In genomic region chr4:135297931-135298546, GRCm38 (mm10) we compare ENCODE assay signal across 8 mouse cellular contexts. TPM values are rescaled to one million over a fixed set of nuclear protein-coding genes. Genes with fewer than 3 reads are reported as not detected.
DNase-seq lines count a peak whose midpoint lies in the region; ATAC-seq and TF ChIP-seq lines count a peak whose summit lies in the region.

No protein-coding gene starts in this region.

- WGBS in midbrain, embryonic 14.5 days = 60% methylated on average over 15 of the region's 15 CpGs
- WGBS in midbrain, embryonic 10.5 days = 72% methylated on average over 15 of the region's 15 CpGs
- WGBS in embryonic facial prominence, embryonic 12.5 days = 59% methylated on average over 15 of the region's 15 CpGs
- 58% methylated on average over 15 of the region's 15 CpGs for WGBS in heart, postnatal 0 days

- H3K27me3 ChIP-seq in midbrain, embryonic 14.5 days (ENCODE audit: control insufficient read depth, insufficient read depth, low read length) = no peaks in the 10 kb centered on the region
- H3K27me3 ChIP-seq in midbrain, embryonic 10.5 days (ENCODE audit: low read depth, poor library complexity, severe bottlenecking) = no peaks in the 10 kb centered on the region
- H3K27me3 ChIP-seq in embryonic facial prominence, embryonic 12.5 days = 0 out of 2 replicates have a peak, but pooled peaks cover 4% of the 10 kb centered on the region
- H3K27me3 ChIP-seq in heart, postnatal 0 days (ENCODE audit: control insufficient read depth, insufficient read depth, low read length) = no peaks in the 10 kb centered on the region
- H3K27me3 ChIP-seq in myocyte (ENCODE audit: control insufficient read depth, insufficient read depth, insufficient read length) = no peaks in the 10 kb centered on the region

- H3K4me1 ChIP-seq in midbrain, embryonic 14.5 days (ENCODE audit: control insufficient read depth, insufficient read depth, low read length) = no peaks in the 10 kb centered on the region
- H3K4me1 ChIP-seq in midbrain, embryonic 10.5 days = 0 out of 2 replicates have a peak, but pooled peaks cover 8% of the 10 kb centered on the region
- H3K4me1 ChIP-seq in embryonic facial prominence, embryonic 12.5 days = peaks cover 9% of the 10 kb centered on the region; the same call in 1 of the 2 replicates
- H3K4me1 ChIP-seq in heart, postnatal 0 days (ENCODE audit: control insufficient read depth, insufficient read depth) = peaks cover 10% of the 10 kb centered on the region

- TF ChIP-seq EP300 in heart, postnatal 0 days (IDR thresholded peaks at IDR 0.05; ENCODE audit: low read depth) = no peak

- DNase-seq in midbrain, embryonic 14.5 days = peak; percentile 68
- no peak for DNase-seq in midbrain, embryonic 10.5 days (ENCODE audit: low spot score)
- peak; percentile 58 for DNase-seq in heart, postnatal 0 days (ENCODE audit: low spot score)
- peak; percentile 65 to 73 for DNase-seq in left cerebral cortex, postnatal 14 days (ENCODE audit: low spot score in 2 of 2)
- DNase-seq in ovary, postnatal 10 days (ENCODE audit: low spot score) = no peak

- no peak overlapping the region for H3ac ChIP-seq in myocyte (ENCODE audit: control insufficient read depth, insufficient read length)

- TF ChIP-seq POLR2A in myocyte (IDR thresholded peaks at IDR 0.05; ENCODE audit: insufficient read length, low read depth) = peak; percentile 55

- H3K36me3 ChIP-seq in midbrain, embryonic 14.5 days (ENCODE audit: control insufficient read depth, insufficient read depth, low read length) = no peaks in the 10 kb centered on the region
- H3K36me3 ChIP-seq in midbrain, embryonic 10.5 days = no peaks in the 10 kb centered on the region
- H3K36me3 ChIP-seq in embryonic facial prominence, embryonic 12.5 days = no peaks in the 10 kb centered on the region
- H3K36me3 ChIP-seq in heart, postnatal 0 days (replicated peaks; ENCODE audit: control insufficient read depth, insufficient read depth, low read length) = no peaks in the 10 kb centered on the region
- no peaks in the 10 kb centered on the region for H3K36me3 ChIP-seq in myocyte (ENCODE audit: control insufficient read depth, insufficient read depth)

- H3K27ac ChIP-seq in midbrain, embryonic 14.5 days (replicated peaks; ENCODE audit: low read depth, low read length) = no peak overlapping the region
- no peak overlapping the region for H3K27ac ChIP-seq in midbrain, embryonic 10.5 days (replicated peaks)
- peak overlapping the region; percentile 57; the same call in 1 of the 2 replicates for H3K27ac ChIP-seq in embryonic facial prominence, embryonic 12.5 days
- peak overlapping the region; percentile 58 for H3K27ac ChIP-seq in heart, postnatal 0 days (ENCODE audit: low read depth)

- H3K4me3 ChIP-seq in midbrain, embryonic 14.5 days (replicated peaks; ENCODE audit: low read depth, low read length) = no peak overlapping the region
- no peak overlapping the region for H3K4me3 ChIP-seq in midbrain, embryonic 10.5 days
- no peak overlapping the region for H3K4me3 ChIP-seq in embryonic facial prominence, embryonic 12.5 days
- no peak overlapping the region for H3K4me3 ChIP-seq in heart, postnatal 0 days (ENCODE audit: low read depth, low read length)
- peak overlapping the region; percentile 7 for H3K4me3 ChIP-seq in myocyte

- no peak for TF ChIP-seq CTCF in heart, postnatal 0 days (IDR thresholded peaks at IDR 0.05; ENCODE audit: low read depth)

- no peak overlapping the region for H3K4me2 ChIP-seq in midbrain, embryonic 14.5 days (ENCODE audit: low read length)
- H3K4me2 ChIP-seq in embryonic facial prominence, embryonic 12.5 days (replicated peaks) = no peak overlapping the region
- no peak overlapping the region for H3K4me2 ChIP-seq in heart, postnatal 0 days (ENCODE audit: low read depth, low read length)
- H3K4me2 ChIP-seq in myocyte (ENCODE audit: low read depth) = peak overlapping the region; percentile 76

- intact Hi-C loops in left cerebral cortex, postnatal 14 days (cut with DNase I) = no loop called here

- H3K79me2 ChIP-seq in myocyte (ENCODE audit: control insufficient read depth, insufficient read depth) = no peaks in the 10 kb centered on the region

- H3K9ac ChIP-seq in midbrain, embryonic 14.5 days (replicated peaks; ENCODE audit: low read length) = no peak overlapping the region
- H3K9ac ChIP-seq in embryonic facial prominence, embryonic 12.5 days = no peak overlapping the region
- H3K9ac ChIP-seq in heart, postnatal 0 days (replicated peaks; ENCODE audit: low read depth, low read length) = no peak overlapping the region; the same call in 1 of the 2 replicates

- ATAC-seq in midbrain, embryonic 14.5 days (ENCODE audit: low FRiP score, low TSS enrichment) = 0 out of 2 replicates have a peak, but pooled peaks have one; percentile 31
- peak; percentile 53; the same call in 1 of the 2 replicates for ATAC-seq in embryonic facial prominence, embryonic 12.5 days (ENCODE audit: insufficient number of reproducible peaks, insufficient read depth, low FRiP score, low TSS enrichment)
- peak; percentile 73 for ATAC-seq in heart, postnatal 0 days (ENCODE audit: insufficient read depth, low read depth)
- ATAC-seq in inflammation-experienced regulatory T-cells, adult 6 months = no peak

- no peaks in the 10 kb centered on the region for H3K9me3 ChIP-seq in midbrain, embryonic 14.5 days (ENCODE audit: control insufficient read depth, low read length)
- H3K9me3 ChIP-seq in midbrain, embryonic 10.5 days (replicated peaks) = no peaks in the 10 kb centered on the region
- H3K9me3 ChIP-seq in embryonic facial prominence, embryonic 12.5 days = no peaks in the 10 kb centered on the region
- H3K9me3 ChIP-seq in heart, postnatal 0 days (replicated peaks; ENCODE audit: control insufficient read depth, low read length) = no peaks in the 10 kb centered on the region

TF ChIP-seq in myocyte, 11 proteins besides CTCF, POLR2A, EP300 and RAD21:
- TF ChIP-seq MYOG (IDR thresholded peaks at IDR 0.05; ENCODE audit: control insufficient read depth in 1 of 3, insufficient read depth in 1 of 3, insufficient read length in 2 of 3, low read depth in 2 of 3) = peak in 1 of 3 experiments; percentile 52
- peak; percentile 79; the same call in 1 of the 2 replicates for TF ChIP-seq CEBPB (IDR thresholded peaks at IDR 0.05; ENCODE audit: insufficient read depth, poor library complexity, severe bottlenecking)
- peak; percentile 69 for TF ChIP-seq USF1 (IDR thresholded peaks at IDR 0.05; ENCODE audit: low read depth)
- TF ChIP-seq SRF (IDR thresholded peaks at IDR 0.05; ENCODE audit: control insufficient read depth, insufficient read length, low read depth) = peak; percentile 72
- TF ChIP-seq MYOD1 (IDR thresholded peaks at IDR 0.05; ENCODE audit: control insufficient read depth in 1 of 3, insufficient read length in 2 of 3, low read depth in 2 of 3) = peak in 2 of 3 experiments; percentile 73 to 81
- no peak for TF ChIP-seq TCF12 (IDR thresholded peaks at IDR 0.05; ENCODE audit: insufficient read depth, poor library complexity, severe bottlenecking)
- TF ChIP-seq TCF3 (IDR thresholded peaks at IDR 0.05; ENCODE audit: insufficient read length, low read depth) = peak; percentile 2
- TF ChIP-seq MAX (IDR thresholded peaks at IDR 0.05; ENCODE audit: low read depth) = no peak
- TF ChIP-seq POLR2AphosphoS2 (IDR thresholded peaks at IDR 0.05; ENCODE audit: insufficient read length, low read depth) = peak; percentile 68

RNA-seq across cellular contexts. Expression of gene Clic4, which starts 25.4 kb away (rescaled TPM):
- 34.9 and 61.9 TPM in 2 replicates for polyA plus RNA-seq in midbrain, embryonic 14.5 days (2014; fragmentation: Nextera tagmentation; extraction: Ambion mirVana)
- polyA plus RNA-seq in midbrain, embryonic 10.5 days (2016; fragmentation: Nextera tagmentation; extraction: Ambion mirVana) = 224 and 229 TPM in 2 replicates
- 171 and 176 TPM in 2 replicates for polyA plus RNA-seq in embryonic facial prominence, embryonic 12.5 days (2016; fragmentation: Nextera tagmentation; extraction: Ambion mirVana)
- total RNA-seq in heart, postnatal 0 days (2014; rRNA removed; ENCODE audit: low replicate concordance) = 239 and 307 TPM in 2 replicates
- 213 and 235 TPM in 2 replicates for polyA plus RNA-seq in heart, postnatal 0 days (2015; fragmentation: Nextera tagmentation; extraction: Ambion mirVana)
- total RNA-seq in left cerebral cortex, postnatal 14 days (2021) = 10 to 100 TPM; 31.2 to 32.0 TPM
- 250 TPM for polyA plus RNA-seq in myocyte (2012; fragmentation: generic; extraction: Trizol)
- polyA plus RNA-seq in inflammation-experienced regulatory T-cells, adult 6 months (2017; shearing (Covaris generic)) = 1 to 10 TPM; 3.9 to 7.5 (median 6.4) TPM

RNA-seq across cellular contexts. Expression of gene Srrm1, which starts 55.1 kb away (rescaled TPM):
- polyA plus RNA-seq in midbrain, embryonic 14.5 days (2014; fragmentation: Nextera tagmentation; extraction: Ambion mirVana) = 160 and 179 TPM in 2 replicates
- polyA plus RNA-seq in midbrain, embryonic 10.5 days (2016; fragmentation: Nextera tagmentation; extraction: Ambion mirVana) = 222 and 230 TPM in 2 replicates
- polyA plus RNA-seq in embryonic facial prominence, embryonic 12.5 days (2016; fragmentation: Nextera tagmentation; extraction: Ambion mirVana) = 257 and 276 TPM in 2 replicates
- total RNA-seq in heart, postnatal 0 days (2014; rRNA removed; ENCODE audit: low replicate concordance) = 18.6 and 22.6 TPM in 2 replicates
- 85.0 and 99.6 TPM in 2 replicates for polyA plus RNA-seq in heart, postnatal 0 days (2015; fragmentation: Nextera tagmentation; extraction: Ambion mirVana)
- total RNA-seq in left cerebral cortex, postnatal 14 days (2021) = 100 to 1,000 TPM; 112 to 137 TPM
- 41.3 TPM for polyA plus RNA-seq in myocyte (2012; fragmentation: generic; extraction: Trizol)
- polyA plus RNA-seq in inflammation-experienced regulatory T-cells, adult 6 months (2017; shearing (Covaris generic)) = 100 to 1,000 TPM; 191 to 279 (median 247) TPM

Comparison
In these comparisons a context has a peak if more than half of its experiments do, and no peak if none do; other contexts are left out.
1. DNase-seq: peak in midbrain, embryonic 14.5 days (single experiment), heart, postnatal 0 days (single experiment) and left cerebral cortex, postnatal 14 days (2 of 2); none in midbrain, embryonic 10.5 days (single experiment) and ovary, postnatal 10 days (single experiment).
2. H3K27ac ChIP-seq: peak in embryonic facial prominence, embryonic 12.5 days (single experiment) and heart, postnatal 0 days (single experiment); none in midbrain, embryonic 14.5 days (single experiment) and midbrain, embryonic 10.5 days (single experiment).